ENCODE assay signal across 22 mouse cellular contexts in the genomic region with DNA sequence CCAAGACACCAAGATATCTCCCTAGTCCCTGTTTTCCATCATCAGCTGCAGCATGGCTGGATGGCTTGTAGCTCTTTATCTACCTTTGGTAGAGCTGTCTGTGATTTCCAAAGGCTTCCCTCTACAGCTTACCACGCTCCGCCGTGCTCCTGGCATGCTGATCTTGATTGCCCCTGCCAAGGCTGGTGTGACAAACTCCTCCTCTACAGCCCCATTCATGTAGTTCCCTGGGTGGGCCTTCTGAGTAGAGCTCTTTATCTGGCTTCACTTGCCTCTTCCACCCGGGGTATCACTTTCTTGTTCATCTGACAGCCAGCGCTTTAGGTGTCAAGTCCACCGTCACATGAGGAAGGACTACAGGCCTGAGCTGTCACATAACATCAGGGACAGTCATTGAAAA.
DNase-seq lines count a peak whose midpoint lies in the region; ATAC-seq and TF ChIP-seq lines count a peak whose summit lies in the region.
"Had no signal": no experiment of that assay in that cellular context is flagged by ENCODE, and none has a peak within 500 bp of the region (broad histone marks: within the 10 kb centered on the region; RNA-seq: fewer than 3 reads in every experiment).

No protein-coding gene starts in this region.

- H3K27me3 ChIP-seq in kidney, embryonic 15.5 days, result peaks cover 13% of the 10 kb centered on the region
- no peaks in the 10 kb centered on the region for H3K27me3 ChIP-seq in kidney, adult 2 months (replicated peaks; ENCODE audit: control insufficient read depth, insufficient read depth, low read length)
- no peaks in the 10 kb centered on the region for H3K27me3 ChIP-seq in kidney, postnatal 0 days (ENCODE audit: insufficient read depth, low read length)
- peaks cover 9% of the 10 kb centered on the region for H3K27me3 ChIP-seq in kidney, embryonic 16.5 days (ENCODE audit: insufficient read depth, low read length)
- no peaks in the 10 kb centered on the region for H3K27me3 ChIP-seq in midbrain, embryonic 11.5 days (ENCODE audit: control insufficient read depth, insufficient read depth, low read length)
- peaks cover 21% of the 10 kb centered on the region for H3K27me3 ChIP-seq in midbrain, embryonic 10.5 days (ENCODE audit: low read depth, poor library complexity, severe bottlenecking)
- H3K27me3 ChIP-seq: CH12.LX had no signal

- 72% methylated on average over 6 of the region's 6 CpGs for WGBS in kidney, embryonic 15.5 days
- WGBS in kidney, adult 2 months, result 64% methylated on average over 6 of the region's 6 CpGs
- WGBS in kidney, postnatal 0 days, result 43% methylated on average over 6 of the region's 6 CpGs
- 62% methylated on average over 6 of the region's 6 CpGs for WGBS in kidney, embryonic 16.5 days
- WGBS in midbrain, embryonic 11.5 days, result 89% methylated on average over 6 of the region's 6 CpGs
- 86% methylated on average over 6 of the region's 6 CpGs for WGBS in midbrain, embryonic 10.5 days

- H3K36me3 ChIP-seq in kidney, embryonic 15.5 days, result no peaks in the 10 kb centered on the region
- no peaks in the 10 kb centered on the region for H3K36me3 ChIP-seq in kidney, adult 2 months (ENCODE audit: control insufficient read depth, insufficient read depth, low read length)
- no peaks in the 10 kb centered on the region for H3K36me3 ChIP-seq in kidney, postnatal 0 days (ENCODE audit: insufficient read depth, low read length)
- no peaks in the 10 kb centered on the region for H3K36me3 ChIP-seq in kidney, embryonic 16.5 days (ENCODE audit: insufficient read depth, low read length)
- H3K36me3 ChIP-seq in midbrain, embryonic 11.5 days (ENCODE audit: control insufficient read depth, insufficient read depth, low read length), result no peaks in the 10 kb centered on the region
- H3K36me3 ChIP-seq in midbrain, embryonic 10.5 days, result no peaks in the 10 kb centered on the region
- H3K36me3 ChIP-seq: G1E had no signal

- no peak overlapping the region for H3K4me3 ChIP-seq in kidney, embryonic 15.5 days (replicated peaks)
- H3K4me3 ChIP-seq in kidney, adult 2 months (ENCODE audit: insufficient read depth, low read depth, low read length), result no peak overlapping the region
- H3K4me3 ChIP-seq in kidney, postnatal 0 days (replicated peaks; ENCODE audit: low read depth, low read length), result no peak overlapping the region
- no peak overlapping the region for H3K4me3 ChIP-seq in kidney, embryonic 16.5 days (ENCODE audit: low read length)
- H3K4me3 ChIP-seq in midbrain, embryonic 11.5 days (ENCODE audit: low read depth, low read length), result no peak overlapping the region
- no peak overlapping the region for H3K4me3 ChIP-seq in midbrain, embryonic 10.5 days

- no peak overlapping the region for H3K9ac ChIP-seq in kidney, embryonic 15.5 days
- H3K9ac ChIP-seq in kidney, postnatal 0 days (ENCODE audit: low read depth, low read length), result no peak overlapping the region
- no peak overlapping the region for H3K9ac ChIP-seq in kidney, embryonic 16.5 days (replicated peaks; ENCODE audit: low read length)
- H3K9ac ChIP-seq in midbrain, embryonic 11.5 days (ENCODE audit: low read length), result no peak overlapping the region

- TF ChIP-seq POLR2A in kidney, adult 2 months (IDR thresholded peaks at IDR 0.05; ENCODE audit: low read depth, low read length), result no peak

- intact Hi-C loops in heart, postnatal 25 days (cut with DNase I), result no loop called here

- peaks cover 15% of the 10 kb centered on the region; the same call in 1 of the 2 replicates for H3K4me1 ChIP-seq in kidney, embryonic 15.5 days
- H3K4me1 ChIP-seq in kidney, adult 2 months (ENCODE audit: control insufficient read depth, insufficient read depth, low read length), result no peaks in the 10 kb centered on the region
- no peaks in the 10 kb centered on the region for H3K4me1 ChIP-seq in kidney, postnatal 0 days (replicated peaks; ENCODE audit: insufficient read depth, low read length)
- peaks cover 7% of the 10 kb centered on the region; the same call in 1 of the 2 replicates for H3K4me1 ChIP-seq in kidney, embryonic 16.5 days (ENCODE audit: insufficient read depth, low read length)
- H3K4me1 ChIP-seq in midbrain, embryonic 11.5 days (ENCODE audit: control insufficient read depth, insufficient read depth, low read length), result no peaks in the 10 kb centered on the region; the same call in 1 of the 2 replicates
- peaks cover 18% of the 10 kb centered on the region for H3K4me1 ChIP-seq in midbrain, embryonic 10.5 days

- TF ChIP-seq CTCF in kidney, adult 2 months (conservative IDR thresholded peaks at IDR 0.05; ENCODE audit: insufficient read depth, insufficient read length, low read depth, low read length), result no peak
- no peak for TF ChIP-seq CTCF in kidney, postnatal 0 days (IDR thresholded peaks at IDR 0.05; ENCODE audit: low read depth)

- peak; percentile 50; the same call in 1 of the 2 replicates for ATAC-seq in kidney, embryonic 15.5 days (replicated peaks; ENCODE audit: low FRiP score)
- ATAC-seq in kidney, postnatal 0 days (replicated peaks; ENCODE audit: low FRiP score, low read depth), result no peak
- ATAC-seq in kidney, embryonic 16.5 days (ENCODE audit: low FRiP score, low TSS enrichment), result no peak
- no peak for ATAC-seq in midbrain, embryonic 11.5 days (ENCODE audit: low FRiP score)
- ATAC-seq: activated CD4-positive, CD25-positive, alpha-beta regulatory T cell, adult 4 months; CD4-positive, CD25-positive, alpha-beta regulatory T cell, adult 4 months; Patski had no signal

- H3K4me2 ChIP-seq in kidney, embryonic 15.5 days, result no peak overlapping the region
- H3K4me2 ChIP-seq in kidney, postnatal 0 days (ENCODE audit: low read length), result no peak overlapping the region
- H3K4me2 ChIP-seq in kidney, embryonic 16.5 days (replicated peaks; ENCODE audit: low read depth, low read length), result no peak overlapping the region
- no peak overlapping the region for H3K4me2 ChIP-seq in midbrain, embryonic 11.5 days

- H3K9me3 ChIP-seq in kidney, embryonic 15.5 days (replicated peaks), result no peaks in the 10 kb centered on the region
- H3K9me3 ChIP-seq in kidney, postnatal 0 days (replicated peaks; ENCODE audit: low read length), result no peaks in the 10 kb centered on the region
- H3K9me3 ChIP-seq in kidney, embryonic 16.5 days (ENCODE audit: low read length), result no peaks in the 10 kb centered on the region
- H3K9me3 ChIP-seq in midbrain, embryonic 11.5 days (ENCODE audit: control insufficient read depth, low read length), result no peaks in the 10 kb centered on the region
- no peaks in the 10 kb centered on the region for H3K9me3 ChIP-seq in midbrain, embryonic 10.5 days (replicated peaks)
- H3K9me3 ChIP-seq: G1E had no signal

- DNase-seq in heart, adult 11 months, result peak; percentile 43
- no peak for DNase-seq in heart, postnatal 25 days (ENCODE audit: low spot score)
- DNase-seq in kidney, adult 2 months, result no peak
- peak; percentile 24 for DNase-seq in kidney, postnatal 0 days (ENCODE audit: low spot score)
- DNase-seq in midbrain, embryonic 11.5 days (ENCODE audit: low spot score, missing footprints), result peak; percentile 59
- no peak for DNase-seq in midbrain, embryonic 10.5 days (ENCODE audit: low spot score)
- DNase-seq: adrenal gland, adult 2 months; adrenal gland, adult 8-10 months; adrenal gland, postnatal 10 days; adrenal gland, postnatal 14 days; adrenal gland, postnatal 25 days; adrenal gland, postnatal 36 days; B cell, adult 2 months; cerebellum, adult 11 months; cerebellum, adult 11-12 months had no signal

- H3K27ac ChIP-seq in kidney, embryonic 15.5 days, result no peak overlapping the region
- no peak overlapping the region for H3K27ac ChIP-seq in kidney, adult 2 months (ENCODE audit: insufficient read depth, low read depth, low read length)
- H3K27ac ChIP-seq in kidney, postnatal 0 days, result no peak overlapping the region
- no peak overlapping the region for H3K27ac ChIP-seq in kidney, embryonic 16.5 days (ENCODE audit: low read length)
- H3K27ac ChIP-seq in midbrain, embryonic 11.5 days (ENCODE audit: low read depth, low read length), result no peak overlapping the region
- H3K27ac ChIP-seq in midbrain, embryonic 10.5 days (replicated peaks), result no peak overlapping the region

Comparison
In these comparisons a context has a peak if more than half of its experiments do, and no peak if none do; other contexts are left out.
1. DNase-seq: peak in heart, adult 11 months (single experiment), kidney, postnatal 0 days (single experiment) and midbrain, embryonic 11.5 days (single experiment); none in heart, postnatal 25 days (single experiment), kidney, adult 2 months (single experiment) and midbrain, embryonic 10.5 days (single experiment).